Mouse (Mus musculus) bone marrow, adult 2 months (tissue): ENCODE measurements around the gene Aff3.

ENCODE experiments used
- CTCF ChIP-seq: fragments of 200-500 bp; IDR thresholded peaks from 2 replicates; pipeline ENCODE4 v1.5.1; 2011; ENCODE audit warnings: low read length, control low read depth; ENCODE audit not compliant: control insufficient read depth, insufficient read depth
- POLR2A ChIP-seq: fragments of 200-500 bp; IDR thresholded peaks from 2 replicates; pipeline ENCODE4 v1.6.1; 2011; ENCODE audit warnings: low read depth, mild to moderate bottlenecking, control low read depth, low read length, borderline replicate concordance; ENCODE audit not compliant: control insufficient read depth

DNA sequence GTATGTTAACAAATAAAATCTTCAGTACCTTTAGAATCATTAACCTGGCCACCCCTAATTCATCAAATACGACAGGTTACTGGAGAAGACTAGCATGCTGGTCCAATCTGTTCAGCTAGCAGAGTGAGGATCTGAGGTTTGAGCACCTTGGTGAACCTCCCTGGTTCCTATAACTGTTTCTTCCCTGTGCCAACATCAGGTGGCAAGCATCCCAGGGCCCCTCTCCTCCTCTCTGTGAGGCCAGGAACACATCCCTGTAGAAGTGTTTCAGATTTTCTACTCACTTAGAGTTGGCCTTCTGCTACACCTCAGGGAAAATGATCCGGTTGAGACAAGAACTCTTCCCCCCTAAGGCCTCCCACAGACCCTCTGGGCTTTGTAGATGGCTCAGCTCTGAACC is 181.6 kb downstream of the Aff3 start:
- TF ChIP-seq POLR2A: no peak
- TF ChIP-seq CTCF: no peak
